Mouse (Mus musculus) kidney, postnatal 36 days (tissue): ENCODE measurements at regions not wholly inside any gene's neighbourhood (a gene's known extent, or its start where the extent isn't known, plus 50 kb on each side); places are given as distances from the start of the nearest gene placed in this dataset.

Experiments used
- DNase-seq, 2 experiments: peaks; one replicate each; pipeline ENCODE4 v3.0.0; 2021 to 2022; ENCODE audit warnings: mixed read lengths in 2 of 2

DNA sequence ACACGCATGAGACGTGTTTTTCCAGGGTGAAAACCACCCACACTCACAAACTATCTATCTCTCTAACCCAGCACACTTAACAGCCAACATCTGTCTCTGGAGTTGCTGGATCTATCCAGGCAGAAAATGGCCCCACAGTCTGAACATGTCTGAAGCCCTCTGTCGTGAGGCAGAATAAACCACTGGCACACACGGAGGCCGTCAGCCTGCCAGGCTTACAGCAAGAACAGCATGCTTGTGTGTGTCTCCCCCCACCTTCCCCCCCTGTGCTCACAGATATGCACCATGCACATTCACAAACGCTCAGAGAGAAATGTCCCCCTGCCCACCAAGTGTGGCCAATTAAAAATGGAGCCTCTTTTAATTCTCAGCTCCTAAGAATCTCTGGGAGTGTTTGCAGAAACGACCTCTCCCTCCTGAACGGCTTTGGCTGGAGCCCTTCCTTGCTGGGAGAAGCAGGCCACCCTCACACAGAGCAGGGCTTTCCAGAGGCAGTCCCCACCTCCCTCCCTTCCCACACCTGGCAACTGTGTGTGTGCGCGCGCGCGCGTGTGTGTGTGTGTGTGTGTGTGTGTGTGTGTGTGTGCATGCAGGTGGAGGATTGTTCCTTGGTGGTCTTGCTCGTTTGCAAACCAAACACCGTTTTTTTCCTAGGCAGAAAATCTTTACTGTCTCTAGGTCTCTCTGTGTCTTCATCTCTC, 88.7 kb downstream of the Edn3 start:
- no peak for DNase-seq

DNA sequence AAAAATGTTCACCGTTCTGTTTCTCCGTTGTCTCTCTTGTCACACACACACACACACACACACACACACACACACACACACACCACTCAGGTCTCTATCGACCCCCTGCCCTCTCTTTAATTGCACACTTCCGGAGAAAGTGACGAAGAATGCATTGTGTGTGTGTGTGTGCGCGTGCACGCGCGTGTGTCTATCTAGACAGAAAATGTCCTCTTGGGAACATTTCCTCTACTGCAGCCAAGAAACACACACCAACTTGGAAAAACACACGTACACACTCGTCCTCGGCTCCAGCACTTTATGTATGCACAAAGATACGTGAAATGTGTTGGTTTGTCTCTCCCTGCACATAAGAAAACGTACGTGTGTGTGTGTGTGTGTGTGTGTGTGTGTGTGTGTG, 90.4 kb downstream of the Edn3 start:
- DNase-seq: no peak

DNA sequence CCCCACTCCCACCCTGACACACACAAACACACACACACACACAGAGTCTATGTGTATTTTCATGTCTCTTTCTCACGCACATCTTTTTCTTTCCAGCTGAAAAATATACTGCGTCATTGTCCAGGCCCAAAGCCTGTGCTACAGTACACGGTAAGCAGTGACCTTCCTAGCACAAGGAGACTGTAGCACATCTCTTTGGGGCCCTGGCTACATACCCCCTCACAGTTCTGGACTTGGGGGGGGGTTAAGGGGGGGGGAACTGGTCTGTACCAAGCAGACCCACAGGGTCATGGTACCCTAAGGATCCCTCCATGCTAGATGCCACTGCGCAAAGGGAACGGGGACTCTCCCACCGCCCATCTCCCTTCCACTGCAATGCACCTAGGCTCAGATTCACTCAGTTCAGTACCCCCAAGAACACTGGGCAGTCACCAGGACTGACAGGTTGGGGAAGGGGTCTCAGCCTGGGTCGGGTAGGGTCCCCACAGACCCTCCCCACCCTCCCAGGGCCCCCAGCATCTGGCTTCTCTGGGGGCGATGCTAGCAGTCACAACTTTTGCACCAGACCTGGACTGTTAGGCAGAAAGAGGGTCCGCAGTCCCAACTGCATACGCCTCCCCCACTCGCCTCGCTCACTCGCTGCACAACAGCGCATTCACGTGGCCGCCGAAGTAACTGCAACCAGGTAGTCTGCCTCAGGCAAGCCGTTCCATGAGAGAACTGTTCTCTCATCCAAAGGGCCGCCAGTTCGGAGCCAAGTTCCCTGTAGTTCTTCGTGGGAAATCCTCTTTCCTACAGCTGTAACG, 91.3 kb downstream of the Edn3 start:
- peak; percentile 54 to 79 for DNase-seq

DNA sequence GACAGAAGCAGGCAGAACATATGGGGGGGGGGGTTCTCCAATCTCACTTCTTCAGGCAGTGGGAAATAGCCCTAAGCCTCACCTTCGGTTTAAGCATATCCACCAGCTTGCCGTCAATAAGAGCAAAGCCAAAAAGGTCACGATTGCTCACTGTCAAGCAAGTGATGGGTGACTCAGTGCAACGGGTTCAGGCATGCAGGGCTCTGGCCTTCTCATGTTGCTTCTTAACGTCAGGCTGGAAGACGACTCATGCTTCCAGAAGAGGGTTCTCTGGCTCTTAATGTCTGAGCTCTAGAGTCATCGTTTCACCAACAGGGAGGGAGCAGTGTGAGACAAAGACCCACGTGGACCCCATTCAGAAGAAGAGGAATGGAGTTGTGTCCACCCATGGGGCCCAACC, 93.4 kb downstream of the Edn3 start:
- DNase-seq: no peak

DNA sequence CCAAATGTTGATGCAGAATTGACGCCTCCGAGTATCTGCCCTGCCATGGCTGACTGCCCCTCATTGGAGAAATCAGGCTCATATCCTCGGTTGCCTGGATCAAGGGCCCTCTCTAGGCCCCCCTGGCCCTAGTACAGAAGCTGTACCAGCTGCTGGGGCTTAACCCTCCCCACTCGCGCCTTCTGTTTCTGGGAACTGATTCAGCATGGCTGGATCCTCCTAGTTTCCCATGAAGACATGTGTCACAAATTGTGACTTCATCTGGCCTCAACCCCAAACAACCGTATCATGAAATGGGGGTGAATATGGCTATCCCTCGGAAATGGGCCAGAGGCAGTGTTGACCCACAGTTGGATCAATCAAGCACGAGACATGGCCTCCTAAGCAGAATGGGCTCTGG, 95.1 kb downstream of the Edn3 start:
- DNase-seq: no peak

DNA sequence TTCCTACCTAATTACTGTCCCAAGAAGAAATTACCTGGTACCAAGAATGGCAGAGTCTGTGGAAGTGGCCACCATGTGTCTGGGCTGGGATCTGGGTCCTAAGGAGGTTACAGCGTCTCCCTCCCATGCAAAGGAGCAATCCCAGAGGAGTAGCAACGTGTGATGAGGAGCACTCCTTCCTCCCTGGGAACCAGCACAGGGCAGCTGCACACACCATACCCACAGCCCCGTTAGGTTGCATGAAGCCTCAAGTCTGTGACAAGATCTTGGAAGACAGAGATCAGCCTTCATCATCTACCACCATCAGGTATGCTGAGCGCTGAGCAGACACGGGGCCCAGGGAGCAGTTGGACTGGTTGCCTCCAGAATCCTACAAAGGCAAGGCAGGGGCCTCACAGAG, 95.7 kb downstream of the Edn3 start:
- no peak for DNase-seq

DNA sequence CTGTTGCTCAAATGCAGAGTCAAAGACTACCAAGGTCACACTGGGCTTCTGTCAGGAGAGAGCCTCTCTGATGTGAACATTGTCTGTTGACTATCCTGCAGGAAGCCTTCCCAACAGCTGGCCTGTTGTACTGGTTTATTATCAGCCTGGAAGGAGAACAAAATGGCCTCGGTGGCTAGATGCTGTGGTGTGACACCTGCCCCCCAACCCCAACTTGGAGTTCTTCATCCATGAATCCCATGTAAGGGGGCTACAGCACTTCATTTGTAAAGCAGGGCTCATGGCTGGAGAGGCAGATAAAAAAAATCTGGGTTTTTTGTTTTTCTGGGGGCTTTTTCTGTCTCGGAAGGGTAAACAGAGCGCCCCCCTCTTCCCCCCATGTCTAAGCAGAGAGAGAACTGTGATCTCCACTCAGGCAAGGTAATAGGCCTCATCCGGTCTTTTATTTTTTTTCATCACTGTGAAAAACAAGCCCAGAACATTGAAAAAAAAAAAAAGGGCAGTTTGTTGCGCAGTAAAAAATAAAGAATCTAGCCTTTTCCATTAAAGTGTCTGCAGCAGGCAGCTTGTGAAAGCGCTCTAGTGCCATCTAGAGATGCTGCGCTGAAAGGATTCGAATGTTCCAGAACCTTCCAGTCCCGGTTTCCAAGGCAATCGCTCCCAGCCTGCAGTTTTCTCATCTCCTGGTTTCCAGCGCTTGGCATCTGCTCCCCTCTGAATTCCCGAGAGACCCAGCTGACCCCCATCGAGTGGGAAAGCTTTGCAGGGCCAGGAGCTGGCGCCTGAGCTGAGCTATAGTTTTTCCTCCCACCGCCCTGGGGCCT, 97.8 kb downstream of the Edn3 start:
- DNase-seq: peak; percentile 73 to 77

DNA sequence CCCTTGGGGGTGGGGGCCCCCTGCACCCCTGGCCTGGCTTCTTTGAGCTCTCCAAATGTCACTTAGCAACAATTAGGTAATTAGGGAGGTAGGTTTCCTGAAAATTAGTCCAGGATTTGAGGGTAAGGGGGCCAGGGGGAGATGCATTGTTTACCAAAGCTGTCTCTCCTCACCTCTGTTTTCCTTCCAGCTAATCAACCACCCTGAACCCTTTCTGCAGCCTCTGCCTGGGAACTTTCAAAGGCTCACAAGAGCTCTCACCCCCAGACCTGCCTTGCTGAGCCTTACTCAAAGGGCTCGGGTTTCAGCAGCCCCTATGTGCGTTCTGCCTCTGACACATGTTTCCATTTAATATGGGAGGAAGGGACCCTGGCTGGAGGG, 98.4 kb downstream of the Edn3 start:
- DNase-seq: no peak

DNA sequence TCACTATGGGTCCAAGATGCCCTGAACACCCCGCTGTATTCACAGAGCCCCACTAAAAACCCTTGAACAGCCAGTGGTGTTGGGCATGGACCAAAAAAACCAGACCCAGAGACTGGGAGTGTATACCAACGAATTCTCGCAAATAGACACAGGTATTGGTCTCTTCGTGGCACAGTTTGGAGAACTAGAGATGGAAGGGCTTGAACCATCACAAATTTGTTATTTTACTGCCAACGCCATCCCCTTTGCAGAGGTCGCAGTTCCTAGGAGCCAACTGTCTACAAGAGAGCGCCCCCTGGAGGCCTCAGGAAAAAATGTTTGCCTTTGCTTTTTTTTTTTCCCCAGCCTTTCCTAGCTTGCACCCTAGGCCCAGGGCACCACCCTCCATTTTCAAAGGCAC, 99.1 kb downstream of the Edn3 start:
- peak; percentile 16 to 56 for DNase-seq

DNA sequence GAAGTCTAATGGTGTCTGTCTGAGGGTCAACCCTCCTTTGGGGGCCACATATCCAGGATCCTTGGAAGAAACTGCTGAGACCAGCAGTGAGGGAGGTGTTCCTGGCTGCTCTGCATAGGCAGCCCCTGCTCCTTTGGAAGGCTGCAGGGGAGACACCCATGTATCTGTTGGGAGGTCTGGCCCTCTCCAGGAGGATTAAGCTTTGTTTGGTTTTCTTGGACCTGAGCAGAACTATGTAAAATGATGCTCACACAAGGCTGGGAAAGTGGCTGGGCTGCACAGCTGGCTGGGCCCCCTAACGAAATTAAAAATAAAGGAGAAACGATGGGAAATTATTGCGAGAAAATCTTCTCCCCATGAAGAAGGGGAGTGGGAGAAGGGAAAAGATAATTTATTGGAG, 104.2 kb downstream of the Edn3 start:
- DNase-seq: no peak

DNA sequence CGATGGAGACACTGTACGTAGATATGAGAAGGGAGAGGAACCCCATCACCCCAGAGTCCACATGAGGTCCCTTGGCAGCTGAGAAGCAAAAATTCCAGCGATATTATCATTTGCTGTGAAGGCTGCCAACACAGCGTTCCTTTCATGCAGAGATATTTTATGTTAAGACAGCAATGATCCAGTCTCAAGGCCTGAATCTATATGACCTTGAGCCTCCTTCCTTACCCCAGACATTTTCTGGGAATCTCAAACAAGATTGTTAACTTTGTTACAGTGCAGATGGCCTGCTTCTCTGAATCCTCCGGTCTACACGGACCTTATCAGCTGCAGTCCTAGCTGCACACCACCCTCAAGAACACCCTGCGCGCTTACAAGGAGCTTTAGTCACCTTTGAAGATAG, 106.1 kb downstream of the Edn3 start:
- no peak for DNase-seq

DNA sequence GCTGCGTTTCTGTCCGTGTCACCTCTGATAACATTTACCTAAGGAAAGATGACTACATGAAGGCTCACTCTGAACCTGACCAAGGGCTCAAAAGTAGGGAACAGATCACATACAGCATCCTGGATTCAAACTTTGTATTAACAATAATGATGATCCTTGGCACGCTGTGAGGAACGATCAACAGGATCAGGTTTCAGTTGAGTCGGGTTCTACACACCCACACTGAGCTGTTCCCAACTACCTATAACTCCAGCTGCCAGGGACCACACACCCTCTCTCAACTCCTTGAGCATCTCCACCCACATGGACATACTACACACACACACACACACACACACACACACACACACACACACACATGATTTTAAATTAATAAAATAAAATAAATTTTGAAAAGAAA, 107.0 kb downstream of the Edn3 start:
- no peak for DNase-seq

DNA sequence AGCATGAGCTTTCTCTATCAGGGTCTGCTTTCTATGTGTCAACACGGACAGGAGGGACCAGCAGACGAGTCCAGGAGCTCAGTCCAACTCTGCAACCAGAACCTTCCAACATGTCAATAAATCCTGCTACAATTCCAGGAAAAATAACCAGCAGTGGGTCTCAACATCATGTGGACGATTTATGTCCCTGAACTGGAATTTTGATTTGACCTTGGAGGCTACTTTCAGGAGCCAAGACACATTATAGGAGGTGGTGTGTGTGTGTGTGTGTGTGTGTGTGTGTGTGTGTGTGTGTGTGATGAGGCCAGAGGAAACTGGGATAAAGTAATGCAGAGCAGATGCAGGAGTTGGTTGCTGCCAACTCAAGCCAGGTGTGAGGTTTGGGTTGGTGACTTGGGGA, 107.8 kb downstream of the Edn3 start:
- DNase-seq: no peak

DNA sequence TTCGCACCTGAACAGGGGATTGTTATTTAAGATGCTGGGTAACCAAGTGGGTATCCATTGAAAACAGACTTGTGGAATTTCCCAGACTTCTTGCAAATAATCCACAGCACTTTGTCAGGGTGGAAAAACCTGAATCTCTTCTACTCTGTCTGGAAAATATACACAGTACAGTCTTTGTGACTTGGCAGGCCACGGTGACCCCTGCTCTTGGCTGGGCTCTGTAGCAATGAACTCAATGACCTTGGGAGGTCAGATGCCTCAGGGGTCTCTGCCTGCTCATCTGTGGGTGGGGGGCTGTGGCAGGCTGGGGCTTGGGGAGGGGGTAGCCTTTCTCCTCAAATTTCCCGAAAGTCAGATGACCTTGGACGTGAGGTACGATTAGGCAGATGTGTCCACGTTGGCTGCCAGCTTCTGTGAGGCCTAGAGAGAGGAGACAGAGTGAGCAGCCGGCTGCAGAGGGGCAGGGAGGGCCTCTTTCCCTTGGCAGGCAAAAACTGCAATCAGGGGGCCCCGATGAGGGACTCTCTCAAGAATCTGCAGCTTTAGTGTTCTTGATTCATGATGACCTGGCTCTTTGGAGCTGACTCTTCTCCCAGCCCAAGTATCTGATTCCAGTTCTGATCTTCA, 108.4 kb downstream of the Edn3 start:
- DNase-seq: no peak

DNA sequence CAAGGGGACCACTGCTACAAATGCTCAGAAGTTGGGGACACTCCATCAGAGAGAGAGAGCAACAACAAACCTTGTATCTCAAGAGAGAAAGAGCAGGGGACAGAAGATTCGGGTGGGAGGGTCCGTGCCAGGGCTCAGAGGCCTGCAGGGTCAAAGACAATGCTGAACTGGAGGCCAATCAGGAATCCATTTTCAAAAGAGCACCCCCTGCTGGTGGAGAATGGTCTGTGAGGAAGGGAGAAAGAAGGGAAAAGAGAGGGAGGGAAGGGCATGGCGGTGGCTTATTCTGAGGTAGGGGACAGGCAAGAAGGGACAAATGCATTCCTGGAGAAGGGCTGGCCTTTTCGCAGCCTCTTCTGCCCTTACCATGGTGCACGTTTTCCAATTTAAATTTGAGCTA, 109.9 kb downstream of the Edn3 start:
- peak in 1 of 2 experiments; percentile 18 for DNase-seq

DNA sequence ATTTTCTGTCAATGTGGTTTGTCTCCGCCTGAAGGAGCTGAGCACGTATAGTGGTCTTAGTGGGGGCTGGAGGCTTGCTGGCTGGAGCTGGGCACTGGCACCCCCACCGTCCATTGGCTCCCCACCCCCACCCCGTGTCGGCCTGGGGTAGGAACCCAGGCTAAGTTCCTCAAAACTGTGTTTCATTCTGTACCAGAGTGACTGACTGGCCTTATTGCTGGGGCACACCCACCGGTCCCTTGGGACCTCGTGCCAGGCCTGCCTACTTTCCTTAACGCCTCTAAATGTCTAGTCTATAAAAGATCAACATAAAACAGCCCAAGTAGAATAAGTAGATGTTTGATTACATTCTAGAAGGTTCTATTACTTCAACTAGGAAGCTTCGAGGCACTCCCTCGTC, 110.8 kb downstream of the Edn3 start:
- DNase-seq: no peak

DNA sequence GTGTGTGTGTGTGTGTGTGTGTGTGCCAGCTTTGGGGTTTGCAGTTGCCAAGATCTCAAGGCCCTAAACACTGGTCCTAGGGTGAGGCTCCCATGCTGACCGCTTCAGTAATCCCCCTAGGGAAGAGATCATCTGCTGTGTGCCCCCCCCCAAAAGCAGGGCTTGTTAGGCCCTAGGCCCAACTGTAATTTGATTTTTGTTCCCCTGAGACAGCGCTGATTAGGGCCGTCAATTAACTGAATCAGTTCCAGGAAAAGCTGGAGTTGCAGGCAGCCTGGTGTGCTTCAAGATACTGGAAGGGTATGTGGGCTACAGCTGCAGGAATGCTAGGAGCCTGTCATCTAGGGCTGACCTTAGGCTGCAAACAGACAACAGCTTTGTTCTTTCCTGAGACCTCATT, 111.4 kb downstream of the Edn3 start:
- DNase-seq: no peak

DNA sequence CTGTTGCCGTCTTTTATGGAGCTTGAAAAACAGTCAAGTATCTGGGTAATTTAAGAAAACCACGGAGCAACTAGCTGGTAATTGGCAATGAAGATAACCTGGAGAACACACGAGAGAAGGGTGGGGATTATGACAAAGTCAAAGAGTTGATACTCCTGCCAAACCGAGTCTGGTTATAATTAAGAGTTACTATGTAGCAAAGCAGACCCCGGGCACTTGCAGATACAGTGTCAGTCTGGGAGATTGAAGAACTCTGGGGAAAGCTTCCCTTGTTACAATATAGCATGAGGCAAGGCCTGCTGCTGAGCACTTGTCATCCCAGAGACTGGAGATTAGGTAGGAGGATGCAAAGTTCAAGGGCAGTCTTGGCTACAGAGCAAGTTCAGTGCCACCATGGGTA, 116.5 kb downstream of the Edn3 start:
- DNase-seq: no peak

DNA sequence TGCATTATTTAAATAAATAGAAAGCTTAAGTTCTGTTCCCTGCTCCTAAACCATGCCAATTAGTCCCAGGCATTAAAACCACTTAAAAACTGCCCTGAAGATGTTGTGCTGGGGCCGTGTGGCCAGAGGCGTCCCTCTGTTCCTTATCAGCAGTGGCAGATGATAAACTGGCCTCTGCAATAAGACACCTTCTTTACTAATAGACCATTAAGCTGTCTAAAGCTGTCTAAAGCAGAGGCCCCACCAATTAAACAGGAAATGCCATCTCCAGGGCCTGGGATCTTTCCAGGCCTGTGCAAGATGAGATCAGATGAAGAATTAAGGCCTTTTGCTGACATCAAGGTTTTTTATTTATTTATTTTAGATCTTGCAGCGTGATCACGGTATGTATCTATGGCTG, 118.6 kb downstream of the Edn3 start:
- DNase-seq: no peak

DNA sequence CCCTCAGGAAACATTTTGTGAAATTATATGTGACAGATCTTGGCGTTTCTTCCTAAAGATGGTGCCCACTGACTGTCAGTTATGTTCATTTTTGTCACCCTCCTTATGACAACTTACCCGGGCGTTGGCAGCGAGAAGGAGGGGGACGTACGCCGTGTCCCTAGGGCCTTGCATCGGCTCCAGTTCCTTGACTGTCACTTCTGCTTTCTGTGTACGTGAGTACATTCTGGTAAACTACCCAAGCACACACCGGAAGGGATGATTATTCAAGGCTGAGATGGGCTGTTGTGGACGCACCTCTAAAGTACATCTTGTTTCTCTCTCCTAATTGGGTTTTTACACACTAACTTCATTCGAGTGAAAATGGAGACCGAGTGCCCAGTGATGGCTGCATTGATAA, 120.2 kb downstream of the Edn3 start:
- DNase-seq: no peak

DNA sequence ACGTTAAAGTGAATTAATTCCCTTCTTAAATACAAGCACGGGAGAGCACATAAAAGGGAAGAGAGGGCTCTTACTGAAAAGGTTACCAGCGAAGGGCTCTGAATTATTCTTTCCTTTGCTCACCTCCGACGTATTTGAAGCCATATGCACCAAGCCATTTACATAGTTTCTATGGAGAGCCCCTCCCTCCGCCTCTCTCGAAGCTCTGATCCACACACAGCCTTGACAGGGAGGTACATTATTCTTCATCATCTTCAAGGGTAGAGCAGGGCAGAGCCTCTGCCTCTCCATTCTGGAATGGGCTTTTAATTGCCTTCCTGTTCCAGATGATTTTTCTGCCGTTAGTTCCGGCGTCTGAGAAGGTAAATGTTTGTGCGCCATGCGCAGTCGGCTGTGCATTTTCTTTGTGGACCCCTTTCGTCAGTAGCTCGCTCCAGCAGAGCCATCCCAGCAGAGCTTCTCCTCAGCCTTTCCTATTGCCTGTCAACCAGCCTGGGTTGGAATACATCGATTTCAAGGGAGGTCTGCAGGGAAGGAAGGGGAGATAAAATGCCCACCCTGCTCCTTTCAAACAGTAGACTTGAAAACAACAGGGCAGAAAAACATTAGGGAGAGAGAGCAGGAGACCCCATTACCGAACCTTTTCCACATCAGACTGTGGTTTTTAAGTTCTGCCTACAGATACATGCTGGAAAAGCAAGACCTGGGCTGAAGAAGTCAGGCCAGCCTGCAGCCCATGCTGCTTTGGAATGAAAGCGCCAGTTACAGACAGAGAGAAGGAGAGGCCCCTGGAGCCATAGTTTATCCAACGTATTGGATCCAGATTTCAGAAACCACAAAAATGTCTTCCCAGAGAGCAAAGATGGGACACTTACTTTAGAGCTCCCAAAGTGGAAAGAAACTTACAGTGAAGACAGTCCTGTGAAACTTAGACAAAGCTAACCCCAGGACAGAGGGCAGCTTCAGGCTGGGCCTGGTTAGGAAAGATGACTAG, 124.1 kb downstream of the Edn3 start:
- DNase-seq: no peak

DNA sequence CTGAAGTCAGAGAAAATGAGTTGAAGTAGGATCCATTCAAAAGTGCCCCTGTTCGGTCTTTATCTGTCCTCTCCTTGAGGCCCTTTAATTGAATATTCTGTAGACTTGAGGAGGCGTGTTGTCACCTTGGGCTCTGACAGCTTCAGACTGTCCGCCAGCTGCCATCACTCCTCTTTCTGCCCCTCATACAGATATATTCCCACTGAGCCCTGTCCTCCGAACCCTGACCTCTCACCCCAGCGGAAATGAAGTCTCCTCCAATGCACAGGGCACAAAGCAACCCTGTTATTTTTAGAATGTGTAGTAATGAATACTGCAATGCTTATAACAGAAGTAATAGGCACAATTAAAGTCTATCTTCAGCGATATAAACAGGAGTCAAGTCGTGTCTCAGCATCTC, 117.4 kb upstream of the Gm14444 start:
- peak; percentile 29 to 43 for DNase-seq
